Mouse (Mus musculus): ENCODE measurements around the gene Rhod.
A peak's percentile ranks its signal among the peaks of the same experiment; 100 is the strongest.

The Rhod gene

GRCm38 (mm10) chr19:4450666-4451065, 11.4 kb upstream of the Rhod start:
- DNase-seq (ENCODE audit: low read depth) = no peak

DNA sequence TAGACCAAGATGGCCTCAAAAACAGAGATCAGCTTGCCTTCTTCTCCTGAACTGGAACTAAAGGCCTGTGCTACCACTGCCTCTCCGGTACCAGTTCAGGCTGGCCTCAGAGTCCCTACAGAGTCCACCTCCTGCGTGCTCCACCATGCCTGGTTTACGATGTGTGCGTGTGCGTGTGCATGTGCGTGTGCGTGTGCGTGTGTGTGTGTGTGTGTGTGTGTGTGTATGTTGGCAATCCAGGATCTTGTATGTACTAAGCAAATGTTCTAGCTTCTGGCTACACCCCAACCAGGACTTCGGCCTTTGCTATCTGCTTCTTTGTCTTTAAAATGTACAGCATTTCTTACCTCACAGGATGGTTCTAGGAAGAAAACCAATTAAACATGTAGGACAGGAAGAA, 10.0 kb upstream of the Rhod start:
- DNase-seq (ENCODE audit: low read depth) = no peak

GRCm38 (mm10) chr19:4447445-4447844, 8.2 kb upstream of the Rhod start:
- DNase-seq (ENCODE audit: low read depth) = no peak

- DNase-seq (ENCODE audit: low read depth) = no peak
Observed at GRCm38 (mm10) chr19:4446661-4447420, 7.6 kb upstream of the Rhod start.

DNA sequence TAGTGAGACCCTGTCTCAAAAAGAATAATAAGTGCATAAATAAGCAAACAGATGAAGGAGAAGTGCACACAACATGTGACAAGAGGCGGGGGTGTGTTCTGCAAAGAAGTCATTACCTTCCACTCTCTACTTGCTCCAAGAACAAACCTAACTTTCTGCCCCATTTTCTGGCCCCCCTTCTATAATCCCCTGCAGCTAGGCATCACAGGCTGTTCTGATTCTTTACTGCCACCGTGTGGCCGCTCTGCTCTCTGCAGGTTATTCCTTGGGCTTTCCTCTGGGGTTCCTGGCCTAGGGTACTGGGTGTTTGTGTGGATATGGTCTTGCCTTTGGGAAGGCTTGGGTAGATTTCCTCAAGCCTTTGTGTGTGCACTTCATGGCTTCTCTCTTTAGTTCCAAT, 3.2 kb upstream of the Rhod start:
- peak; percentile 93 for DNase-seq (ENCODE audit: low read depth)

DNA sequence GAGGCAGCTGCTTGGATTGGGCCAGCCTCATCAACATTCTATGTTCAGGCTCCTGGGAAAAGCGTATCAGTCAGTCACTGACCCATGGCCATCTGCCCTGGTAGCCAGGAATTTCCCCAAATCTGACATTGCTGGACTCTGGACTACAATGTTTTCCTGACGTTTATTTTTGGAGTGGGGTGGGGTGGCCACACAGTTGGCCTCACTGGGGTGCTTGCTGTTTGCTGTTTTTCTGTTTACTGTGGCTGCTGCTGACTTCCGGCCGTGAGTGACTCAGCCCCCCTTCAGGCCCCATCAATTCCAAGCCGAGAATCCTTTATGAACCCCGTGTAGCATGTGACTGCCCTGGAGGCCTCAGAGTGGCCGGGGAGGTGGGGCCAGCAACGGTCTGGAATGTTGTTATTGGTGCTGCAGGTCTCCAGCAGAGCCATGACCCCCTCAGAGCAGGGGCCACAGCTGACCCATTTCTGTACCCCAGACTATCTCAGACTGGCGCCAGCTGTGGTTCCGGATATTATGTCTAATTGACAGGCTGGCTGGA, 2.5 kb upstream of the Rhod start:
- DNase-seq (ENCODE audit: low read depth) = peak; percentile 76

- peak; percentile 74 for DNase-seq (ENCODE audit: low read depth)
Observed at GRCm38 (mm10) chr19:4441090-4441591, 1.9 kb upstream of the Rhod start.

DNA sequence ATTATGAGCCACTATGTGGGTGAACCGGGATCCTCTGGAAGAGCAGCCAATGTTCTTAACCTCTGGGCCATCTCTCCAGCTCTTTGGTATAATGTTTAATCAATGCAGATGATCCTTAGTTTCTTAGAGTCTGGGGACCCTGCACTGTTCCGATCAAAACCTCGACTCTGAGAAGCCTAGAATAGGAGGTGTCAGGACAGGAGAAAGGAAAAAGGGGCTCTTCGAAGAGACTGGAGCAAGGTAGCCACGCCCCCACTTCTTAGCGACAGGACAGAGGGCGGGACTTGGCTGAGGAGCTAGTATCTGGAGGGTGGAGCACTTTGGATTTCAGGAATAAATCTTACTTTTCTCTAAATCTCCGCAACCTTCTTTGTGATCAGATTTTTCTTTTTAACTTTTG, 990 bp upstream of the Rhod start:
- DNase-seq (ENCODE audit: low read depth) = peak; percentile 78

DNA sequence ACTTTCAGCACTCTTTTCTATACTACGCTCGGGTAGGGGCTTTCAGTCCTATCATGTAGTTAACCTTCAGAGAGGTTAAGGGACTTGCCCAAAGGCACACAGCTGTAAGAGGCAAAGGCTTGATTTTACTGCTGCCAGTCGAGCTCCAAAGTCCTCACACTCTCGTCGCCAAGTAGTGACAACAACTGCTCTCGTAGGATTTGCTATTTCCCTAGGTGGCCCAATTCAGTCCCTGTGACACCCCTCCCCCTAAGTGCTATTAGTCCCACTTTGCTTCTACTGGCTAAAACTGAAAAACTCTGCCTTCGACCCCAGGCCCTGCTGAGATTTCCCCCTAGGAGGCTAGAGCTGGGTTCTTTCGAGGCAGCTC, 456 bp downstream of the Rhod start:
- DNase-seq (ENCODE audit: low read depth) = no peak

GRCm38 (mm10) chr19:4437886-4438285, 1.3 kb downstream of the Rhod start:
- DNase-seq (ENCODE audit: low read depth) = peak; percentile 64

GRCm38 (mm10) chr19:4436254-4436653, 3.0 kb downstream of the Rhod start:
- no peak for DNase-seq (ENCODE audit: low read depth)

DNA sequence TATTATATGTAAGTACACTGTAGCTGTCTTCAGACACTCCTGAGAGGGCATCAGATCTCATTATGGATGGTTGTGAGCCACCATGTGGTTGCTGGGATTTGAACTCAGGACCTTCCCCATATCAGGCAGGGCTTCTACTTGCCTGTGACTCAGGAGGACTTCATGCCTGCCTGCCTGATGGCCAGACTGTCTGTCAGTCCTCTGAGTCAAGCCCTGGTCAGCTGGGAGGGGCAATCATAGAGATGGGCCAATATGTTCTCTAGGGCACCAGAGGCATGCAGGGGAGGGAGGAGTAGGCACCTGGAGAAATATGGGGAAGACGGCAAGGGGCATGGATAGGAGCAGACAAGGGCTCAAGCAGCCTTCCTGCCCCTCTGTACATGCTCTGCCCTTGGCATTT, 4.2 kb downstream of the Rhod start:
- no peak for DNase-seq (ENCODE audit: low read depth)

DNA sequence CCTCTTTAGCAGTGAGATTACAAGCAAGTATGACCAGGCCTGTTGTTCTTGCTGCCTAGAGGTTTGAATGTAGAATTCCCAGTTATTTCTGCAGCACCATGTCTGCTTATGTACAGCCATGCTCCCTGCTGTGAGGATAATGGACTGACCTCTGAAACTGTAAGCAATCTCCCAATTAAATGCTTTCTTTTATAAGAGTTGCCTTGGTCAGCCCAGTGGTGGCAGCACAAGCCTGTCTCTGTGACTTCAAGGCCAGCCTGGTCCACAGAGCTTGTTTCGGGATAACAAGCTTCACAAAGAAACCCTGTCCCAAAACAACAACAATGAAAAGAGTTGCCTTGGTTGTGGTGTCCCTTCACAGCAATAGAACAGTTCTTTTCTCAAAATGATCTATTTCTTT, 5.5 kb downstream of the Rhod start:
- no peak for DNase-seq (ENCODE audit: low read depth)

DNA sequence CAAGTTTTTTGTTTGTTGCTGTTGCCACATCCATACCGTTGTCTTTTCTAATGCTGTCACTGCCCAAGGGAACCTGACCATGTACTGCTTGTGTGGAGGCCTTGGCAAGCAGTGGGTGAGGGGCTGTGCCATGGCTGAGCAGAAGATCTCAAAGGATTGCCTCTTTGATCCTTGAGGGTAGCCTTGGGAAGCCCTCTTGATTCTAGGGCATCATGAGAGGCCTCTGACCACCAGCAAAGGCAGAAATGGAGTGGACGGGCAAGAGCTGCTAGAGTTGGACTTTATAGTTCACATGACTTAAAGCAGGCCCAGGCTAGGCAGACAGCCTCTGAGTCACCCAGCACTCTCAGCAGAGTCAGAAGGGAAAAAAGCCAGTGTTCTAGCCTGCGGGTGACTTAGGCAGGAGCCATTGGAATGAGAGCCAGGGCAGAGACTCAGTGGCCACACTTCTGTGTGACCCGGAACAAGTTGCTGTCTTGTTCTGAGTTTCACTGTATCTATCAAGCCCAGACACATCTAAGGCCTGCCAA, 9.1 kb downstream of the Rhod start:
- peak; percentile 79 for DNase-seq (ENCODE audit: low read depth)

DNA sequence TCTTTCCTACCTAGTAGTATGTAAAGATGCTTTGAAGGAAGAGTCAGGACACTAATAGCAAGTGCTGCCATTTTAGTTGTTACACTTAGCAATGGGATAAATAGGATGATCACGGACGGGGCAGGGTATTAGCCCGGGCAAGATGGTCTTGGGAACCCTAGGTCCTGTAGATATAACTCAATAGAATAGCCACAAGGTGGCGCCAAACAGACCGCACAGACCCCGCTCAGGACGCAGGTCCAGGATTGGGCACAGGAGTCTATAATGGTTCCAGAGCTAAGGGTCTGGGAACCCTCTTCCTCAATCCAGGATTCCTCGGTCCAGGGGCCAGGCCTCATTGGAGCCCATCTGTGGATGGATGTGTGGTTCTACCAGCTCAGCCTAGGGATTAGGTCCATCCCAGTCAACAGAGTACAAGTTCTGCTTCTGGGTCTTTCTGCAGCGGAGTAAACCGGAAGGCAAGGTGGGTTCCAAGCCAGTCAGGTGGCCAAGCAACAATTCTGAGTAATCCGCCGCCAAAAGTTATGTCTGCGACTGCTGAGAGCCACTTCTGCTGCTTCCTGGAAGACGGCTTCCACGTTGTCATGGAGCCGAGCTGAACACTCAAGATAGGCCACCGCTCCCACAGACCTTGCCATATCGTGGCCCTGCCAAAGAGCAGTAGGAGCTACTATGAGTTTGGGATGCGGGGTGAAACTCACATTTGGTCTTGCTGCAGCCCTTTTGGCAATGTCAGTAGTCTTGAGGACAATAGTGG, 13.4 kb downstream of the Rhod start:
- DNase-seq (ENCODE audit: low read depth) = peak; percentile 58

- DNase-seq (ENCODE audit: low read depth) = no peak
Observed at GRCm38 (mm10) chr19:4423021-4423420, 16.2 kb downstream of the Rhod start.

DNA sequence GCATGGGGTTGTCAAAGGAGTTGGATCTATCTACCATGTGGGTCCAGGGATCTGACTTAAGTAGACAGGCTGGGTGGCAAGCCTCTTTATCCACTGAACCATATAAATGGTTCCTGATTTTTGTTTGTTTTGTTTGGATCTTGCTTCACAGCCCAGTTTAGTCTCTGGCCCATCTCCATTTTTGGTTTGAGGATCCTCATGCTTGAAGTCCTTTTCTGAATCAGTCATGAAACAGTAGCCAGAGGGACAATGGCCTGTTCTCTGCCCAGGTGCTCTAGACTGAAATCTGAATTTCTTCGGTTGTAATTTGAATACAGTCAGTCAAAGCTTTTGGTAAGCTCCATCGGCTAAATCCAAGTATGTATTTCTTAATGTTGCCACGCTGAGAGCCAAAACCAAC, 16.7 kb downstream of the Rhod start:
- no peak for DNase-seq (ENCODE audit: low read depth)

GRCm38 (mm10) chr19:4420153-4420910, 18.9 kb downstream of the Rhod start:
- DNase-seq (ENCODE audit: low read depth) = no peak

- DNase-seq (ENCODE audit: low read depth) = no peak
Observed at GRCm38 (mm10) chr19:4419711-4420110, 19.5 kb downstream of the Rhod start.

- DNase-seq (ENCODE audit: low read depth) = no peak
Observed at GRCm38 (mm10) chr19:4417713-4418112, 21.5 kb downstream of the Rhod start.

DNA sequence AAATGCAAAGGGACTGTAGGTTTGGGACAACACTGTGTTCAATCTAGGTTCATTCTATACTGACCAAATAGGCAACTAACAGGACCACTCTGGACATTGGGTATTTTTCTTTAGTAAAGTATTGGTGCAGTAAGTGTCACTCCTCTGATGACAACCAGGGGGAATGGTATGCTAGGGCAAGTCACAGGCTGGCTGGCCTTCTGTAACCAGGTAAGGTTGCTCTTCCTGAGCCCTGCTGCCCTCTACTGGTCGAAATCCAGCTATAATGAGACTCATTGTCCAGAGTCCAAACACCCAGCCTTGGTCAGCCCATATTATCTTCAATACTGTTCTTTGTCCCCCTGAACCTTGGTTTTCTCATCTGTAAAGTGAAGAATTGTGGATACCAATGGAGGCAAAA, 22.0 kb downstream of the Rhod start:
- peak; percentile 83 for DNase-seq (ENCODE audit: low read depth)

DNA sequence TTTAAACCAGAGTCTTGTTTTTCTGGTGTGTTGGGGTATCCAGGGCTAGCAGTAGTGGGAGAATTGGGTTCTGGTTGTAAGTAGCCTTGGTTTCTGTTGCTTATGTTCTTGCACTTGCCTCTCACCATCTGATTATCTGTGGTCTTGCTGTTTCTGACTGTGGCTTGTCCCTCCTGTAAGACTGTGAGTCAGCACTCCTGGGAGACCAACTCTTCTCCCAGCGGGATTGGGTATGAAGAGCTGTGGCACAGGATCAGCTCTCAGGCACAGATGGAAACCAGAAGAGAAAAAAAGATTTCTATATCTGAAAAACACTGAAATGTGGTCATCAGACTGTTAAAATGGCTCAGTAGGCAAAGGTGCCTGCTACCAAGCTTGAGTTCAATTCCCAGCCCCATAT, 24.6 kb downstream of the Rhod start:
- DNase-seq (ENCODE audit: low read depth) = no peak
